Mouse (Mus musculus) G1E-ER4 (cell line): ENCODE data around the gene Psma6. TPM values are rescaled to one million over a fixed set of nuclear protein-coding genes. Genes with fewer than 3 reads are reported as not detected.

ENCODE experiments used
- GATA1 ChIP-seq: IDR thresholded peaks from one replicate; pipeline ENCODE4 v1.8.0; 2012; ENCODE audit warnings: low read length, inconsistent platforms
- polyA plus RNA-seq: library from polyadenylated mRNA; stranded (reverse); fragments of >175 nt; gene quantifications from 2 replicates; pipeline ENCODE4 v1.2.3, GENCODE M21; 2012

The Psma6 gene
- polyA plus RNA-seq: 12.2 and 18.9 TPM in 2 replicates

GRCm38 (mm10) chr12:55384023-55384749, at the start of gene Psma6:
Psma6 (plus strand) TSS chr12:55384222.
- no peak for TF ChIP-seq GATA1

GRCm38 (mm10) chr12:55343998-55344397, 40.0 kb upstream of the Psma6 start:
- TF ChIP-seq GATA1: no peak

- TF ChIP-seq GATA1: no peak
Measured at GRCm38 (mm10) chr12:55344583-55344982, 39.4 kb upstream of the Psma6 start.

- TF ChIP-seq GATA1: no peak
Measured at GRCm38 (mm10) chr12:55353423-55353822, 30.6 kb upstream of the Psma6 start.

- no peak for TF ChIP-seq GATA1
Measured at GRCm38 (mm10) chr12:55354904-55355303, 29.1 kb upstream of the Psma6 start.

GRCm38 (mm10) chr12:55357303-55357702, 26.7 kb upstream of the Psma6 start:
- no peak for TF ChIP-seq GATA1

- no peak for TF ChIP-seq GATA1
Measured at GRCm38 (mm10) chr12:55360929-55361328, 23.1 kb upstream of the Psma6 start.

- TF ChIP-seq GATA1: no peak
Measured at GRCm38 (mm10) chr12:55365083-55365482, 18.9 kb upstream of the Psma6 start.

- TF ChIP-seq GATA1: no peak
Measured at GRCm38 (mm10) chr12:55372424-55373055, 11.5 kb upstream of the Psma6 start.

GRCm38 (mm10) chr12:55376956-55377609, 6.9 kb upstream of the Psma6 start:
- TF ChIP-seq GATA1: no peak

- TF ChIP-seq GATA1: no peak
Measured at GRCm38 (mm10) chr12:55377610-55377980, 6.4 kb upstream of the Psma6 start.

- no peak for TF ChIP-seq GATA1
Measured at GRCm38 (mm10) chr12:55384826-55385225, 804 bp downstream of the Psma6 start.

- TF ChIP-seq GATA1: no peak
Measured at GRCm38 (mm10) chr12:55385931-55386330, 1.9 kb downstream of the Psma6 start.

GRCm38 (mm10) chr12:55386456-55386855, 2.4 kb downstream of the Psma6 start:
- TF ChIP-seq GATA1: no peak

GRCm38 (mm10) chr12:55387083-55387787, 3.2 kb downstream of the Psma6 start:
- TF ChIP-seq GATA1: peak; percentile 56
